8 mouse cellular contexts compared by ENCODE assay signal in the genomic region with DNA sequence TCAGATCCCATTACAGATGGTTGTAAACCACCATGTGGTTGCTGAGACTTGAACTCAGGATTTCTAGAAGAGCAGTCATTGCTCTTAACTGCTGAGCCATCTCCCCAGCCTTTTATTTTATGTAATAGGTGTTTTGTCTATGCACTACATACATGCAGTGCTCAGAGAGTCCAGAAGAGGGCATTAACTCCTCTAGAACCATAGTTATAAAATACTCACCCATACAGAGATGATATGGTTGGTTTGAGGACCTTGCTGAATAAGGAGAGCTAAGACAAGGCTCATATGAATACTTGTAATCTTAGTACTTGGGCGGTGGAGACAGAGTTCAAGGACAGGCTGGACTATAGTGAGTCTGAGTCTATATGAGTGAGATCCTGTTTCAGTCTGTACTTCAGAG. TPM values are rescaled to one million over a fixed set of nuclear protein-coding genes. Genes with fewer than 3 reads are reported as not detected.
DNase-seq lines count a peak whose midpoint lies in the region; ATAC-seq and TF ChIP-seq lines count a peak whose summit lies in the region.

No protein-coding gene starts in this region.

- no peak overlapping the region for H3K4me2 ChIP-seq in kidney, embryonic 15.5 days

- no peak overlapping the region for H3K9ac ChIP-seq in kidney, embryonic 15.5 days

- DNase-seq in kidney, adult 2 months, result peak; percentile 85
- peak; percentile 23 for DNase-seq in ES-CJ7 (ENCODE audit: low read depth, low spot score)
- peak; percentile 34 for DNase-seq in c-Kit-negative CD71-positive TER-119-positive erythroid progenitor cells, embryonic 14.5 days (ENCODE audit: low read depth, low spot score)
- peak; percentile 13 for DNase-seq in gastrocnemius, postnatal 10 days
- DNase-seq in left cerebral cortex, postnatal 14 days (ENCODE audit: low spot score in 2 of 2), result peak; percentile 69 to 91
- peak; percentile 32 for DNase-seq in right cerebral cortex, postnatal 14 days
- no peak for DNase-seq in ovary, postnatal 36 days (ENCODE audit: low spot score)

- TF ChIP-seq POLR2A in kidney, adult 2 months (IDR thresholded peaks at IDR 0.05; ENCODE audit: low read depth, low read length), result no peak

- no peaks in the 10 kb centered on the region for H3K4me1 ChIP-seq in kidney, adult 2 months (ENCODE audit: control insufficient read depth, insufficient read depth, low read length)
- H3K4me1 ChIP-seq in kidney, embryonic 15.5 days, result no peaks in the 10 kb centered on the region

- no peaks in the 10 kb centered on the region; the same call in 1 of the 2 replicates for H3K36me3 ChIP-seq in kidney, adult 2 months (ENCODE audit: control insufficient read depth, insufficient read depth, low read length)
- peaks cover 78% of the 10 kb centered on the region for H3K36me3 ChIP-seq in kidney, embryonic 15.5 days

- H3K9me3 ChIP-seq in kidney, embryonic 15.5 days (replicated peaks), result no peaks in the 10 kb centered on the region

- ATAC-seq in kidney, embryonic 15.5 days (replicated peaks; ENCODE audit: low FRiP score), result no peak

- TF ChIP-seq CTCF in kidney, adult 2 months (conservative IDR thresholded peaks at IDR 0.05; ENCODE audit: insufficient read depth, insufficient read length, low read depth, low read length), result 0 out of 2 replicates have a peak, but pooled peaks have one; percentile 11

- H3K27me3 ChIP-seq in kidney, adult 2 months (replicated peaks; ENCODE audit: control insufficient read depth, insufficient read depth, low read length), result no peaks in the 10 kb centered on the region
- H3K27me3 ChIP-seq in kidney, embryonic 15.5 days, result no peaks in the 10 kb centered on the region

- WGBS in kidney, adult 2 months, result 69% methylated on average over 1 of the region's 1 CpGs
- 86% methylated on average over 1 of the region's 1 CpGs for WGBS in kidney, embryonic 15.5 days

- H3K27ac ChIP-seq in kidney, adult 2 months (ENCODE audit: insufficient read depth, low read depth, low read length), result no peak overlapping the region
- no peak overlapping the region for H3K27ac ChIP-seq in kidney, embryonic 15.5 days

- H3K4me3 ChIP-seq in kidney, adult 2 months (ENCODE audit: insufficient read depth, low read depth, low read length), result no peak overlapping the region
- no peak overlapping the region for H3K4me3 ChIP-seq in kidney, embryonic 15.5 days (replicated peaks)

- intact Hi-C loops in left cerebral cortex, postnatal 14 days (cut with DNase I), result no loop called here

RNA-seq across cellular contexts. Expression of a gene that starts 15.6 kb away (rescaled TPM):
- polyA plus RNA-seq in kidney, adult 2 months (2012; rRNA removed), result 58.6 and 70.1 TPM in 2 replicates
- 31.8 and 36.6 TPM in 2 replicates for polyA plus RNA-seq in kidney, embryonic 15.5 days (2015; fragmentation: Nextera tagmentation; extraction: Ambion mirVana)
- total RNA-seq in gastrocnemius, postnatal 10 days (2021), result 10 to 100 TPM; 25.1 to 29.9 TPM
- total RNA-seq in left cerebral cortex, postnatal 14 days (2021), result 10 to 100 TPM; 27.1 to 28.5 TPM
